Mouse (Mus musculus) urinary bladder, adult 18-20 months (tissue): ENCODE measurements around the gene Usp10.

Experiments
- DNase-seq, 2 experiments: peaks; one replicate each; pipeline ENCODE4 v3.0.0; 2022; ENCODE audit warnings: low spot score in 2 of 2, mixed read lengths in 2 of 2

The Usp10 gene

DNA sequence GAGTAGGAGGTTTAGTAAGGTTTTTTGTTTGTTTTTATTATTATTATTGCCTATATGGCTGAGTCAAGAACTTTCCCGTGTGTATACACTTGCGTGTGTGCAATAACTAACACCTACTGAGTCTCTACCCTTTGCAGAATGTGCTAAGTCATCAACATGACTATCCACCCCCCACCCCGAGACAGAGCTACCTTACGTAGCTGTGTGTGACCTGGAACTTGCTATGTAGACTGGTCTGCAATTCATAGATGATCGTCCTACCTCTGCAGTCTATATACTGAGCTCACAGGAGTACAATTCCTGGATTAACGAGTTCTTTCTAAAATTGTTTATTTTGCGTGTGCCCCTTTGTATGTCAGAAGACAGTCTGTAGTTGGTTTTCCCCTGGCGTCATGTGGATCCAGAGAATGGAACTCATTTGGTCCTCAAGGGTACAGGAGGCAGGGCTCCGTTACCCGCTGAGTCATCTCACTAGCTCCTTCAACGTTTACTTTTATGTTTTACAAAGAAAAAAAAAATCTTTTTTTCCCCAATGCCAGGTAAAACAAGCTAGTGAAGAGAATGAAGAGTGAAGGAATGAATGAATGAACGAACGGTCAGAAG lies at the start of gene Usp10:
Gene Usp10 (plus strand): TSS at position 417 of the 603 bp plus-strand sequence.
- no peak for DNase-seq

DNA sequence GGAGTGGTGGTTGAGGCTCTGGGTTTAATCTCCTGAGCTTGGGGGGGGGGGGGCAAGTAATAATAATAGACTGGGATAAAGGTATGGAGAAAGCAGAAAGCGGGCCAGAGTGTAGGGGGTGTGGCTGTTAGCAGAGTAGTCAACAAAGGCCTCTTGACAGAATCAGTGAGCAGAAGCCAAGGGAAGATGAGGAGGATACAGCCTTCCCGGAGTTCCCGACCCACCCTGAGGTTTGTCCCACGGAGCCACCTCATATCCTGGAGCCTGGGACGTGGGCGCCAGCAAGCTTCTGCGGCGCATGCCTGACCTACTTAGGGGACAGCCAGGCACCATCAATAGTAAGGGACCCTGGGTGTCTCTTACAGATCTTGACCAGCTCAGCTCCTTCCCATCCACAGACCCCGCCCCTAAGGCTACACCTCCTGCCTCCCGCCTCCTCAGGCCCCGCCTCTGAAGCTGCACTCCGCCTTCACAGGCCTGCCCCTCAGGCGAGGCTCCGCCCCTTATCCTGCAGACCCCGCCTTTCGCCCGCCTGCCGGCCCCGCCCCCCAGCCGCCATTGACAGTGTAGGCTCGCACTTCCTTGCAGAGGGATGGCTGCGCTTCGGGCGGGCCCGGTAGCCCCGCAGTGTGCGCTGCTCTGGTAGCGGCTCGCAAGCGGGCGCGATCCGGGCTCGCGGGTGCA lies 48.3 kb upstream of the Usp10 start, which contains the start of gene Klhl36:
Gene Klhl36 (plus strand): TSS at position 561 of the 684 bp plus-strand sequence.
- peak; percentile 98 to 99 for DNase-seq

DNA sequence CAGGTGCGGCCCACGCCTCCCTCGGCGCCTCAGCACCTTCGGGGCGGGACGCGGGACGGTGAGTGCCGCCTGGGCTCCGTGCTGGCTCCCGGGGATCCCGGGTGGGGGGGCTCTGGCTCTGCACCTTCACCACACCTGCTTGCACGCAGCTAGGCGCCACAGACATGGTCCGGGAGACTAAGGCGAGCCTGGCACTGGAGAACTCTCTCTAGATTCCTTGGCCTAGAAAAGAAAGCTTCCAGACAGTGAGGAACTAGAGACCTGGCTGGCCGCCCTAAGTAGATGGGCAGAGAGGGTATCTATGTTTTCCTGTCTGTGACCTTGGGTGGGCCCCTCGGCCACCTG lies 47.8 kb upstream of the Usp10 start:
- no peak for DNase-seq

DNA sequence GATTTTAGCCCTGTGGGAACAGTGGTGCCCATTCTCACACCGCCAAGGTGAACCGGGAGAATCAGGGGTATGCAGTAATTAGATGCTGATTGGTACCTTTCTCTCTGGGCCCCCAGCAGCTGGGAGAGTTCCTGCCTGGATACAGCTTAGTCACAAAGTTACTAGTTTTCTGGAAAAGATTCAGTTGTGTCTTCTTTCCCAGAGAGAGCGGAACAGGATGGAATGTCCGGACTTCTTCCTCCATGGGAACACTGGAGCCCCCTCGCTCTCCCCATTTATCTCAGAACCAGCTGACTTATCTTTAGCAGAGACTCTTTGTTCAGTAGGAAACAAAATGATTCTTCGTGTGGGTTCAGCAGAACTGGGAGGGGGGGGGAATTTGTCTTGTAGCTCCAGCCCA lies 47.4 kb upstream of the Usp10 start:
- no peak for DNase-seq

DNA sequence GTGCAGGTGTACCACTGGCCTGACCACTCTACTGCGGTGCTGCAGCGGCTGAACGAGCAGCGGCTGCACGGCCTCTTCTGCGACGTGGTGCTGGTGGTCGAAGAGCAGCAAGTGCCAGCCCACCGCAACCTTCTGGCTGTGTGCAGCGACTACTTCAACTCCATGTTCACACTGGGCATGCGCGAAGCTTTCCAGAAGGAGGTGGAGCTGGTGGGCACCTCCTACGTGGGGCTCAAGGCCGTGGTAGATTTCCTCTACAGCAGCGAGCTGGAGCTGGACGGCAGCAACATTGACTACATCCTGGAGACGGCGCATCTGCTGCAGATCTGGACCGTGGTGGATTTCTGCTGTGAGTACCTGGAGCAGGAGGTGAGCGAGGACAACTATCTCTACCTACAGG lies 40.5 kb upstream of the Usp10 start:
- no peak for DNase-seq

DNA sequence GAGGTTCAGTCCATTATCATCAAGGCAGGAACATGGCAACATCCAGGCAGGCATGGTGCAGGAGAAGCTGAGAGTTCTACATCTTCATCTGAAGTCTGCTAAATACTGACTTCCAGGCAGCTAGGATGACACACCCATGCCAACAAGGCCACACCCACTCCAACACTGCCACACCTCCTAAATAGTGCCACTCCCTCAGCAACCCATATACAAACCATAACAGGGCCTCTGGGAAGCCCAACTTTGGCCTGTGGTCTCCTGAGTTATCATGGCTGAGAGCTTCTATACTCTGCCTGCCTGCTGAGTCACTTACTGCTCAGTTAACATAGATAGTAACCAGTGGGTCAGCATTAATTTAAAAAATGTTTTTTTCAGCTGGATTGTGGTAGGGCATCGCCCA lies 37.0 kb upstream of the Usp10 start:
- DNase-seq = no peak

DNA sequence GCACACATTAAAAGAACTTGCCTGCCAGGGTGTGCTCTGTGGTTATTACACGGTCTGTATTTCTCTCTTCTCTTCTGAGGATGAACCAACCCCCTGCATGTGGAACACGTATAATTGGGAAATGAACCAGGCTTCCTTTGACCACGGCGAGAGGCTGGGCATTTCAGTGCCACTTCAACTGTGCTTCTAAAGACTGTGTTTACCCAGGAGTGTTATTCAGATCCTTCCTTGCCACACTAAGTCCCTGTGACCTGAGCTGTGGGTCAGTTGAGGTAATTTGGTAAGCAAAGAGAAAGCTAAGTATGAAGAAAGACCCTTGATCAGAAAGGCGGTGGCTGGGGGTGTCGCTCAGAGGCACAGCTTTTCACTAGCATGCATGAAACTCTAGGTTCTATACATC lies 28.9 kb upstream of the Usp10 start:
- no peak for DNase-seq

DNA sequence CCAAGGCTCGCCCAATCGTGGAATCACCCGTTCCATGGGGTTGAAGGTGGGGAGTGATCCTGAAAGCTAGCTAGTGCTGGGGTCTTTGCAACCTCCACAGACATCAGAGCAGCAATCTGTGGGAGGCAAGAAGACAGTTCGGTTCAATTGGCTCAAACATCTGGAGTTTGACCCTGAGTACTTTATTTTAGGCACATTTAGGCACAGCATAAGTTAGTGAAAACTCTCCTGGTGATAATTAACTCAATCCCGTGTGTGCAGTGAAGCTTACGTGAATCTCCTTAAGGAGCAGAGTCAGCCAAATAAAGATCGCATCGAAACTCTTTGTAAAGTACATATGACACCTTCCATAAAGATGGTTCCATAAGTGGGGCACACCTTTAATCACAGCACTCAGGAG lies 28.2 kb upstream of the Usp10 start:
- no peak for DNase-seq

DNA sequence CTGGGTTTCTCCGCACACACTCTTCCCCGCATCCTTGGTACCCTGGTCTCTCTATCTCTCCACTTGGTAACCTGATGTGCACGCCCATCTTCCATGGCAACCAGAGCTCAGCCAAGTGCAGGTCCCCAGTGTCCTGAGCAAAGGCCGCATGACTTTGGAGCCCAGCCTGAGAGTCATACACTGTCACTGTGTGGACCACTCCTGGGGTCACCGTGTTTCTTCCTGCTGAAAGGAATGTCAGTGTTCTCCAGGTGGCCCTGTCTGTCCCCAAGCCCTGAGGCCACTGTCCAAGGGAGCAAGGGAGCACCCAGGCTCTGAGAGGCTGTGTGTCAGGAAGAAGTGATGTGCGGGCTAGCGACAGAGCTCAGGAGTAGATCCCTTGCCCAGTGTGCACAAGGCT lies 26.9 kb upstream of the Usp10 start:
- no peak for DNase-seq

DNA sequence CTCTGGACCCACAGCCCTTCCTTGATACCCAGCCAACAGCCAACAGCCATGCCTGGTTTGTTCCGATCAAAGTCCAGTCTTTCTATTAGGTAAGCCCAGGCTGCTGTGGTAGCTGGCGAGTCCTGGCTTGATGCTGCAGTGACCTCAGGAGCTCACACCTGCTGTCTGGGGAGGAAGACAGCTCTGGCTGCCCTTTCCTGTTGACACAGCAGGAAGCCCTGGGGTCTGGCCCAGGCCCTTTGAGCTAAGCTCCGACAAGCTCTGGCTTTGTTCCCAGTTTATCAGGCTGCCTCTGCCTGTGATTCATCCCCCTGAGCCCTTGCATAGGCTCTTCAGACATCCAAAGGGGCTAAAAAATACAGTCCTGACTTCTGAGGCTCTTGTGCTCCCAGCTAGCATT lies 24.5 kb upstream of the Usp10 start:
- DNase-seq = peak; percentile 30 to 68

DNA sequence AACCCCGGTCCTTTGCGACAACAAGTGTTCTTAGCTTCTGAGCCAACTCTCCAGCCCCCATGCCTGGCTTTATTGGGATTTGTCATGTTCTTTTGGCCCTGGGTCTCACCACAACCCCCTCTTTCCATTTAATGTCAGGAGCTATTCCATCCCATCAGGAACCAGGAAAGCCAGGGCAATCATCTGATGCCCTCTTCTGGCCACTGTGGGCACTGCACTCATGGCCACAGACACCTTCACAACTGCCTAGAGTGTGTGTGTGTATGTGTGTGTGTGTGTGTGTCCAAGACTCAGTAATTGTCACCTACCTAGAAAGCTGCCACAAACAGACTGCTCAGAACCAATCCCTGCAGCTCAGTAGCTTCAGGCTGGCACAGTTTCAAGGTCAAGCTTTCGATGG lies 23.0 kb upstream of the Usp10 start:
- DNase-seq = peak in 1 of 2 experiments; percentile 21

DNA sequence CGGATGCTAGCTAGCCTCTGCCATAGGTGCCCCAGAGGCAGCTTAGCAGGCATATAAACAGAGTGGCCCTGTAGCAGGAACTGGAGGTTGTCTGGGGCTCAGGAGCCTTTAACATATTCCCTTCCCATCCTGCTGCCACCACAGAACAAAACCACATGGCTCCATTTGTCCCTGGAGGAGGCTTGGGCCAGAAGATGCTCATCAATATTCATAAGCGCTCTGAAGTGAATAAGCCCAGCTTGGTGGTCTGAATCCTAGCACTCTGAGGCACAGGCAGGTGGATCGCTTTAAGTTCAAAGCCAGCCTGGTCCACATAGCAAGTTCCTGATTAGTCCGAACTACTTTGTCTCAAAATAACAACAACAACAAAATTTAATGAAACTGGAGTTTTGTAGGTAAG lies 22.1 kb upstream of the Usp10 start:
- DNase-seq = no peak

DNA sequence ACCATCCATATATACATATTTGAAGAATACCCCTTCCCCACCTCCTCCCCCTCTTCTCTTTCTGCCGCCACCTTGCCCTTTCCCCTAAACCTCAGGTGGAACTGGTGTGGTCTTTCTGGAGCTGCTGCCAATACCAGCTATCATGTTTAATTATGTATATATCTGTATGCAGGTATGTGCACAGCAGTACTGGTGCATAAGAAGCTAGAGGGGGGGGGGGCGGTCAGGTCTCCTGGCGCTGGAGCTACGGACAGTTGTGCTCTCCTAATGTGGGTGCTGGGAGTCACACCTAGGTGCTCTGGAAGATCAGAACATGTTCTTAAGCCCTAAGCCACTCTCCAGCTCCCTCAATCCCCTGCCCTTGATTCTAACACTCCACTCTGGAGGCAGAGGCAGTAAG lies 13.1 kb upstream of the Usp10 start:
- DNase-seq = no peak

DNA sequence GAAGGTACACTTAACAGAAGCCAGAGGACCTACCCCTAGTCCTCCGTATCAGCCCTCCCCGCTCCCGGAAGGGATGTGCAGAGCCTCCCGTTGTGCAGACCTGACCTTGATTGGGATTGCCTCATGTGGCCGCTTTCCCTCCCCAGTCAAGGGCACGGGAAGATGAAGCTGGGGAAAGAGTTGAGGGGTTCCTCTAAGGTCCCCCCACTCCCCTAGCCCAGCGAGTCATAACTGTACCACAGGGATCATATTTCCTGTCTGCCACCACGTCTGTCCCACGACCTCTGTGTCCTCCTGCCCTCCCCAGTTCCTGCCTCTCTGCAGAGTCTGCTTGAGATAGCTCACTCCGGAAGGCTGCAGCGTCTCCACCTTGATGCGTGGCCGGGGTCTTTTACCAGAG lies 12.2 kb upstream of the Usp10 start:
- no peak for DNase-seq

DNA sequence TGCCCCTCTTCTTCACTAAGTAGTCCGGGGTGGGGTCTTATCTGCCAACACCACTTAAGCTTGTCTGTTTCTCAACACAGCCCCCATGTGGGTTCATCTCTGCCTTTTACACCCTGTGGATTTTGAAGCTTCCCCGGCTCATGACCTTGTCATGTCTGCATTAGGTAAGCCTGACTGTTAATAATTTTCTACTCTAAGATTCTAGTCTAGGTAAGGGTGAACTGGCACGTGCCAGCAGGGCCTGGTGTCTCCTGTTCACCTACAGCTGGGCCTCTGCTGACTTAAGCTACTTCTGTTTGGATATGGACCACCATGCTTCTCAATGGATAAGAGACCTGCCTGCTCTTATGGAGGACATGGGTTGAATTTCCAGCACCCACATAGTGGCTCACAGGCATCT lies 8.8 kb upstream of the Usp10 start:
- no peak for DNase-seq

DNA sequence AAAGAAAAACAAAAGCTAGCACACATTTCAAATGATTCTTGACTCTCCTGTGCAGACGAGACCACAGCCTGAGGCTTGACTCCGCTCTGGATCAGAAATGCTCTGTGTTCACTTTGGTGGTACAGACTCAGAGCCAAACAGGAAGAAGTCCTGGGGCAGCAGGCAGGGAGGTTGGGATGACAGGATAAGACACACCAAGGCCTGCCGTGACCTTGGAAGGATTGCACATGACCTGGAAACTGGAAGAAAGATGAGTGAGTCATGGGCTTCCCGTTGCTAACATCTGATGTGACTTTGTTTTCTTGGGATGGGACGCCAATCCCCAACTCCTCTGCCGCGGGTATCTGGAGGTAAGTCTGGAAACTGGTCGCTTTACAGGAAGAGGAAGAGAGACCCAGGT lies 8.2 kb upstream of the Usp10 start:
- DNase-seq = no peak

DNA sequence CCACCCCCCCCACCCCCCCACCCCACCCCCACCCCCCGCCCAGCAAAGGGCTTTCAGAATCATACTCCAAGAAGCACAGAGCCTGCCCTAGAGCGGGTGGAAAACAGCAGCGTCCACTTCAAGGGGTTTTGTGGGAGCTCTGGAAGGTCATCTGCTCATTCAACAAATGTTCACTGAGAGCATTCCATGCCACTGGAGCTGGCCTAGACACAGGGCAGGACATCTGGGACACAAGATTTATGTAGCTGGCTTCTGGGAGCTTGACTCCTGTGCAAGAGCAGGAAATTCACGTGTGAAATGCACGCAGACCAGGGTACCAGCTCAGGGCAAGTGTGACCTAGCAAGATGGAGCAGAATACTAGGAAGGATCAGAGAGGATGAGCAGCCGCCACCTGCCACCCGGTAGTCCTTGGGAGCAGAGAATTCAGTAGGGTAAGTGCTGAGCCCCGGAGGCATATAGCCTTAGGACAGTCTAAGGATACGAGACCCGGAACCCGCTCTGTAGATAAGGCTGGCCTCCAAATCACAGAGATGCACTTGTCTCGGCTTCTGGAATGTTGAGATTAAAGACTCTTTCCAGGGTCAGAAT lies 5.7 kb upstream of the Usp10 start:
- DNase-seq = no peak

DNA sequence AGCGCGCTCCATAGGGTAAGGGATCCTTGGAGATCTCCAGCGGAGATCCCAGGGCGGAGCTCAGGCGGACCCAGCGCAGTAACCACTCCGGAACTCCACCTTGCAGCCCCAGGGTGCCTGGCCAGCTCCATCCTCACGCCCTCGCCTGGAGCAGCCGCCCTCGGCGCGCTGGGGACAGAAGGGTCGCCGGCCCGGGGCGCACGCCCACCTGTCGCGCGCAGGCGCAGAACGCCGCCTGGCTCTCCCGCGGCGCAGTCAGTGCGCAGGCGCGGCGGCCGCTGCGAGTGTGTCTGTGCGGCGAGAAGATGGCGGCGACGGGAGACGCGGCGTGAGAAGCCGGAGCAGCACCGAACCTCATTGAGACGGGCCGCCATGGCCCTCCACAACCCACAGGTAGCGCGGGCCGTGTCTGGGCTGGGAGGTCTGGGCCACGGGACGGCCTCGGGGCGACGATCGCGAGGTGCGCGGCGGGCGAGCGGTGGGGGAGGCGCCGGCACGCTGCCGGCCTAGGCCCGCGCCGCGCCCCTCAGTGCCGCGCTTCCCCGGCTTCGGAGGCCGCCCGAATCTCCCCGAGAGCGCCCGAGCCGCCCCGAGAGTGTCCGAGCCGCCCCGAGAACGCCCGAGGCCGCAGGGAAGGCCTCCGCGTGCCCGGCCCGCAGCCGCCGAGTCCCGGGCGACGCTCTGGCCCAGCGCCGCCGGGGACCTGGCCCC lies 542 bp downstream of the Usp10 start, which contains the start of gene Gm20388:
Gene Gm20388 (plus strand): TSS at position 295 of the 711 bp plus-strand sequence.
- peak; percentile 87 to 97 for DNase-seq

DNA sequence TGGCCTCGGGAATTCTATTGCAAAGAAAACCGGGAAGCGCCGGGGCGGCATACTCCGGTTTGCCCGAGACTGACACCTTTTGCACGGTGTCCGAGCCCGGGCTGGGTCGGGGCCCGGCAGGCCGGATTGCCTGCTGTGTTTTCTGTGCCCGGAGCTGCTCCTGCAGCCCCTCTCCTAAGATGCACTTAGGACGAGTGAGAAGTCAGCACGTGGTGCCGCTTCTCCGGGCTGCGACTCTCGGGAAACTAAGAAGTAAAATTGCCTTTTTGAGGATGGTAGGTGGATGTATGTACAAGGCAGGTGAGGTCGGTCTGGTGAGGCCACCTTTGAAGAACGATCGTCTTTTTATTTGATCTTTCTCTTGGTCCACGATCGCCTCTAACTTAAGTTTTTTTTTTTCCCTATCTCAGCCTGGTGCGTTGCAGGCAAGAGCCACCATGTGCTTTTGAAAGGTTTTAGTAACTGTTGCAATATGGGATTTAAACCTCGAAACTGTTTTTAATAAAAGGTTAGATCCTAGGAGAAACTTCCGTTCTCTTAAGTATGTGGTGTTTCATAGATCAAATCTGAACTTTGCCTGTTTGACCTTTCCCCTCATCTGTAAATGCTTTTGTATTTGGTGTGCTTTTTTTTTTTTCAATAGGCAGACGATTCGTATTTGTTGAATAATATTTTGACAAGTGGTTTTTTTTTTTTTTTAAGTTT lies 1.2 kb downstream of the Usp10 start:
- no peak for DNase-seq

DNA sequence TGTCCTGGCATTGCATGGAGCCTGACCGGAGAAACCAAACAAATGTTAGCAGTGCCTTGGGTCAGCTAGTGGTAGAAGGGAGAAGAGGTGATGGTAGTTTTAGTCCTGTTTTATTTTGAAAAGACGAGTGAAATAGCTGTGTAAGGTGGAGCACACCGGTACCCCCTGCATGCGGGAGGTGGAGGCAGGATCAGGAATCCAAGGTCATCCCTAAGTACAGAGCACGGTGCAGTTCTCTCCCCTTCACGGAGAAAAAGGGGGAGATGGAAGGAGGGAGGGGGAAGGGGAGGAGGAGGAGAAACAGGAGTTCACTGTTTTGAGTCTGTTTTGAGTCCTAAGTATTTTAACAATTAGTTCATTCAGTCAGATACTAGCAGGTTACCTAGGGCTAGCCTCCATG lies 2.5 kb downstream of the Usp10 start:
- no peak for DNase-seq

DNA sequence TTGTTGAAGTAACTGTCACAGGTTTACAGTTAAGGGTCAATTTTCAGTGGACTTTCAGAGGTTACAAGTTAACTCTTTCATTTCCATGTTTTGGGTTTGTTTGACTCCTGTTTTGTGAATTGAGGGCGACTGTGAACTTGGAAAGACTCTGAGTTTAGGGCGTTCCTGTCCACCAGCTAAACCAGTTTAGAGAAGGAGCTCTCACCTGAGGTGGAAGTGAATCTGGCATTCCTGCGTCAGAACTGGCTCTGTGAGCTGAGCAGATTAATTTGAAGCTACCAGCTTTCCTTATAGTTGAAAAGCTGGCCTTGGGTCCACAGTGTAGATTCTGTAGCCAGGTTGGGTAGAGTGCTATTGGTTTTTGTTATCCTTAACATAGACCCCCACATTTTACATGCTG lies 3.0 kb downstream of the Usp10 start:
- DNase-seq = no peak

DNA sequence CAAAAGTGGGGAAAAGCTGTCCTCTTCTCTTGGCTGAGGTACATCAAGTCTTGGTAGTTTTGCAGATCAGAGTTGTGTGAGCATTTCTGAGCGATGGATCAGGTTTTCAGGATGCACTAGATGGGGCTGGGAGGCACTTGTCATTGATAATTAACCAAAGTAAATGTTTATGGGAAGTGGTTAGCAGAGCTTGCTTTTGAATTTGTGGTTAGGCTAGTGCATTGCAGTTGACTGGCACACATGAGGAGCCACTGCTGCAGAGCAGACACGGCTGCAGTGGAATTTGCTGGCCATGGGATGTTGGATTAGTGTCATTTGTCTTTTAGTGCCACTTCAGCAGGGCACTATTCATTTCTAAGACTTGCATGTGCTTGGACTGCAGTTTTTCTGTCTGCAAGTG lies 4.0 kb downstream of the Usp10 start:
- DNase-seq = no peak
